Mouse (Mus musculus) embryonic facial prominence, embryonic 14.5 days (tissue): ENCODE measurements around the gene Paf1. TPM values are rescaled to one million over a fixed set of nuclear protein-coding genes. Genes with fewer than 3 reads are reported as not detected.

Source experiments
- ATAC-seq: fragments of 200-750 bp; cut with Nextera tagmentation; 2 replicates; pipeline ENCODE4 v1.8.0; 2017; ENCODE audit warnings: low read depth, moderate number of reproducible peaks, moderate TSS enrichment
- DNase-seq: peaks from one replicate; pipeline ENCODE4 v3.0.0-alpha.2; 2015; ENCODE audit warnings: low spot score
- H3K27ac ChIP-seq: fragments of 300-500 bp; sonication (generic); replicated peaks from 2 replicates; pipeline ENCODE4 v1.5.1; 2014; ENCODE audit warnings: low read depth, mild to moderate bottlenecking, low read length, moderate library complexity
- H3K27me3 ChIP-seq: fragments of 300-500 bp; sonication (generic); replicated peaks from 2 replicates; pipeline ENCODE4 v1.6.1; 2014; ENCODE audit warnings: low read length; ENCODE audit not compliant: control insufficient read depth, insufficient read depth
- H3K36me3 ChIP-seq: fragments of 300-500 bp; sonication (generic); 2 replicates; pipeline ENCODE4 v1.6.1; 2014; ENCODE audit warnings: low read length, mixed read lengths; ENCODE audit not compliant: control insufficient read depth, insufficient read depth
- H3K4me1 ChIP-seq: fragments of 300-500 bp; sonication (generic); 2 replicates; pipeline ENCODE4 v1.6.1; 2014; ENCODE audit warnings: antibody characterized with exemption, low read length; ENCODE audit not compliant: control insufficient read depth, insufficient read depth
- H3K4me2 ChIP-seq: fragments of 300-500 bp; sonication (generic); 2 replicates; pipeline ENCODE4 v1.6.1; 2014; ENCODE audit warnings: low read depth, mild to moderate bottlenecking, low read length, moderate library complexity, mixed read lengths
- H3K4me3 ChIP-seq: fragments of 300-500 bp; sonication (generic); 2 replicates; pipeline ENCODE4 v1.5.1; 2014; ENCODE audit warnings: low read depth, mild to moderate bottlenecking, low read length
- H3K9ac ChIP-seq: fragments of 300-500 bp; sonication (generic); 2 replicates; pipeline ENCODE4 v1.6.1; 2014; ENCODE audit warnings: low read depth, mild to moderate bottlenecking, low read length, moderate library complexity, mixed read lengths
- H3K9me3 ChIP-seq: fragments of 300-500 bp; sonication (generic); 2 replicates; pipeline ENCODE4 v1.6.1; 2016; ENCODE audit warnings: low read length; ENCODE audit not compliant: control insufficient read depth
- WGBS: fragments of 180-500 bp; shearing (Covaris S2); extraction: QIAGEN DNeasy Blood & Tissue Kit; methylation state at CpG from one replicate; pipeline ENCODE4 v1.1.7; 2014; 5-methylcytosine and 5-hydroxymethylcytosine counted together
- polyA plus RNA-seq: library from polyadenylated mRNA; unstranded; fragments of >200 nt; fragmentation: Nextera tagmentation; extraction: Ambion mirVana; gene quantifications from 2 replicates; pipeline ENCODE4 v1.2.1, GENCODE M21; 2014

Paf1 gene
- polyA plus RNA-seq, 1 experiment from 2014 or later, result 54.1 TPM

GRCm38 (mm10) chr7:28430512-28430911 is 37.8 kb downstream of the Paf1 start:
- no peaks in the 10 kb centered on the region for H3K9me3 ChIP-seq
- no peak overlapping the region for H3K4me2 ChIP-seq
- peaks cover 22% of the 10 kb centered on the region for H3K36me3 ChIP-seq
- DNase-seq (no peak), ATAC-seq (no peak)
- H3K27me3 ChIP-seq, result no peaks in the 10 kb centered on the region
- H3K4me3 ChIP-seq, result no peak overlapping the region
- no peak overlapping the region for H3K9ac ChIP-seq
- 84% methylated on average over 1 of the region's 1 CpGs for WGBS
- peaks cover 13% of the 10 kb centered on the region for H3K4me1 ChIP-seq
- no peak overlapping the region for H3K27ac ChIP-seq

DNA sequence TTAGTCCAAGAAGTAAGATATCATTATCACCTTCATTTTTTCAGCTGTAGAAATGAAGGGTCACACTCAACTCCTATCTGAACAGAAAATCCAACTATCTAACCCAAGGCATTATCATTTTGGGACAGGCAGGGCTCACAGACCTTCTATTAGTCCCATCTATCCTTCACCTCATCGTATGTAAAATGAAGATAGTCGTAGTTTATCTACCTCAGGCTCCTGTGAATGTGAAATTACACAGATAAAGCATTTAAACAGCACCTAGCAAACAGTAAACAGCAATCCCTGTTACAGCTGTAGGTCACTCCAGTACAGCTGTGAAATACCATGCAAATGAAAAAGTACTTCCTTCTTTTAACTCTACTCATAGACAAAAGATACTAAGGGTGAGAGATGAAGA is 39.5 kb downstream of the Paf1 start:
- Histone ChIP-seq H3K9me3 (no peaks in the 10 kb centered on the region), H3K4me1 (peaks cover 13% of the 10 kb centered on the region), H3K9ac (no peak overlapping the region), H3K27me3 (no peaks in the 10 kb centered on the region), H3K4me2 (no peak overlapping the region), H3K4me3 (no peak overlapping the region), H3K27ac (no peak overlapping the region), H3K36me3 (peaks cover 22% of the 10 kb centered on the region)
- 95% methylated on average over 2 of the region's 2 CpGs for WGBS
- DNase-seq (no peak), ATAC-seq (no peak)

DNA sequence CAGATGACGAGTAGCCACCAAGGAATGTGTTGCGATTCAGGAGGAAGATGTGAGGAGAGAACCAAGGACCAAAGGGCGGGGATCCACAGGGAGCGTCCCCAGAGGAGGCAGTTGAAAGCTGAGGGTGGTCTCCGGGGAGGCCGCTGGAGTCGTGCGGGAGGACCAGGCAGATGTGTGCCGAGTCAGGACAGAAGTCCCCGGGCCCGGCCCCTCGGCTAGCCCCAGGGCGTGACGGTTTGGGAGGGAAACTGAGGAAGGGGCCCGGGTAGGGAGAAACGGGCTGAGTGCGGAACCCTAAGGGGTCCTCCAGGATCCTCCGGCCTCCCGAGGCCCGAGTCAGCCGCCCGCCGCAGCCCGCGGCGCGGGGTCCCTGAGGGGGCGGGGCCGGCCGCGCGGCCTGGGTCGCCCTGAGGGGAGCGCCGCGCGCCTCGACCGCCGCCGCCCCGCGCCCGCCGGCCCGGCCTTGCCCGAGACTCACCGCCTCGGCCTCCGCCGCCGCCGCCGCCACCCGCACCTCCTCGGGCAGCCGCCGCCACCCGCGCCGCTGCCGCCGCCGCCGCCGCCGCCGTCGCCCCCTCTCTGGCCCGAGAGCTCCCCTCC is 43.0 kb downstream of the Paf1 start:
- Histone ChIP-seq H3K27me3 (no peaks in the 10 kb centered on the region), H3K4me3 (peak overlapping the region; percentile 79), H3K4me2 (peak overlapping the region; percentile 84), H3K27ac (peak overlapping the region; percentile 71), H3K4me1 (peaks cover 13% of the 10 kb centered on the region), H3K9me3 (no peaks in the 10 kb centered on the region), H3K36me3 (peaks cover 18% of the 10 kb centered on the region), H3K9ac (peak overlapping the region; percentile 90)
- WGBS, result 1% methylated on average over 13 of the region's 70 CpGs
- DNase-seq (peak; percentile 19), ATAC-seq (peak; percentile 26)

GRCm38 (mm10) chr7:28436271-28436904 is 43.6 kb downstream of the Paf1 start:
- Histone ChIP-seq H3K36me3 (peaks cover 14% of the 10 kb centered on the region), H3K9me3 (no peaks in the 10 kb centered on the region), H3K4me2 (peak overlapping the region; percentile 84), H3K4me3 (peak overlapping the region; percentile 79), H3K27me3 (no peaks in the 10 kb centered on the region), H3K27ac (peak overlapping the region; percentile 71; the same call in 1 of the 2 replicates), H3K9ac (peak overlapping the region; percentile 90), H3K4me1 (peaks cover 13% of the 10 kb centered on the region)
- DNase-seq (peak; percentile 100), ATAC-seq (peak; percentile 99)
- WGBS, result 0% methylated on average over 16 of the region's 64 CpGs

- H3K4me1 ChIP-seq, result peaks cover 13% of the 10 kb centered on the region
- peak; percentile 34 for ATAC-seq
Observed at GRCm38 (mm10) chr7:28436932-28437570, 44.3 kb downstream of the Paf1 start, which contains the start of gene Gmfg. Gene Gmfg, plus strand, starts transcription at chr7:28437447.

DNA sequence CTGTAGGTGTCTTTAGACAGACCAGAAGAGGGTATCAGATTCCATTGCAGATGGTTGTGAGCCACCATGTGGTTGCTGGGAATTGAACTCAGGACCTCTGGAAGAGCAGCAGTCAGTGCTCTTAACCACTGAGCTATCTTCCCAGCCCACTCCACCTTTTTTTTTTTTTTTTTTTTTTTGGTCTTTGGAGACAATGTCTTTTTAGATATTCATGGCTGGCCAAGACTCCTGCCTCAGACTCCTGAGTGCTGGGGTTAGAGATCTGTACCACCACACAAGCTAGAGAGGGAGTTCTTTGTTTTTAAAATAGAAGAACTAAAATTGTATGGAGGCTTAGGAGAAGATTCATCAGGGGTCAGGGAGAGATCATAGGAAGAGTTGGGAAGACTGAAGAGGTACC is 45.2 kb downstream of the Paf1 start:
- H3K4me3 ChIP-seq, result no peak overlapping the region
- H3K27me3 ChIP-seq, result no peaks in the 10 kb centered on the region
- H3K4me2 ChIP-seq, result no peak overlapping the region
- DNase-seq, result no peak
- no peak overlapping the region for H3K9ac ChIP-seq
- no peaks in the 10 kb centered on the region; the same call in 1 of the 2 replicates for H3K36me3 ChIP-seq
- ATAC-seq, result no peak
- H3K27ac ChIP-seq, result no peak overlapping the region
- H3K4me1 ChIP-seq, result peaks cover 12% of the 10 kb centered on the region
- no peaks in the 10 kb centered on the region for H3K9me3 ChIP-seq

More at GRCm38 (mm10) chr7:28436932-28437570, 44.3 kb downstream of the Paf1 start, which contains the start of gene Gmfg:
- peak; percentile 93 for DNase-seq
- peak within 1 kb of the TSS; percentile 79 for H3K4me3 ChIP-seq
- no peaks in the 10 kb centered on the region for H3K27me3 ChIP-seq
- no peaks in the 10 kb centered on the region for H3K9me3 ChIP-seq
- WGBS, result 2% methylated on average over 16 of the region's 16 CpGs
- H3K27ac ChIP-seq, result no peak within 1 kb of the TSS; the same call in 1 of the 2 replicates
- peak within 1 kb of the TSS; percentile 63 for H3K9ac ChIP-seq
- H3K36me3 ChIP-seq, result peaks cover 9% of the 10 kb centered on the region
- peak within 1 kb of the TSS; percentile 70 for H3K4me2 ChIP-seq

DNA sequence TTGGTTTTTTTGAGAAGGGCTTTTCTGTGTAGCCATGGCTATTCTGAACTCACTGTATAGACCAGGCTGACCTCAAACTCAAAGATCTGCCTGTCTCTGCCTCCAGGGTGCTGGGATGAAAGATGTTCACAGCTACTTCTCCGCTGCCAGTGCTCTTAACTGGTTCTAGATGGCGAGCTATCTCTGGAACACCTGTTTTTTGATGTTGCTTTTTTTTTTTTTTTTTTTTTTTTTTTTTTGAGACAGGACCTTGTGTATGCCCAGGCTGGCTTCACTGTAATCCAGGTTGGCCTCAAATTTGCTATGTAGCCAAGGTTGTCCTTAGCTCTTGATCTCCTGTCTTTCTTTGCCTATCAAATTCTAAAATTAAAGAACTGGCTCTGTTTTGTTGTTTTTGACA is 46.0 kb downstream of the Paf1 start:
- peaks cover 7% of the 10 kb centered on the region for H3K4me1 ChIP-seq
- 79% methylated on average over 2 of the region's 2 CpGs for WGBS
- no peak overlapping the region for H3K27ac ChIP-seq
- H3K36me3 ChIP-seq, result no peaks in the 10 kb centered on the region
- H3K4me2 ChIP-seq, result no peak overlapping the region
- no peak overlapping the region for H3K9ac ChIP-seq
- DNase-seq (no peak), ATAC-seq (no peak)
- no peaks in the 10 kb centered on the region for H3K27me3 ChIP-seq
- H3K9me3 ChIP-seq, result no peaks in the 10 kb centered on the region
- H3K4me3 ChIP-seq, result no peak overlapping the region

- Histone ChIP-seq H3K4me2 (no peak overlapping the region), H3K4me3 (no peak overlapping the region), H3K36me3 (no peaks in the 10 kb centered on the region), H3K27me3 (0 out of 2 replicates have a peak, but pooled peaks cover under 1% of the 10 kb centered on the region), H3K27ac (no peak overlapping the region; the same call in 1 of the 2 replicates), H3K4me1 (no peaks in the 10 kb centered on the region), H3K9ac (no peak overlapping the region), H3K9me3 (no peaks in the 10 kb centered on the region)
- ATAC-seq (no peak), DNase-seq (peak; percentile 27)
- WGBS, result 50% methylated on average over 2 of the region's 2 CpGs
Observed at GRCm38 (mm10) chr7:28440739-28441138, 48.0 kb downstream of the Paf1 start.
